Mouse (Mus musculus): Measurements from ENCODE around the gene Trim68. TPM values are rescaled to one million over a fixed set of nuclear protein-coding genes. Genes with fewer than 3 reads are reported as not detected.
"Not testable (repeated sequence)": the region's sequence is repeated elsewhere in the genome, so short reads cannot be mapped to it uniquely, and the experiment has no call there.

Trim68 gene
- polyA plus RNA-seq, 1 experiment from 2014 or later, result 5.2 TPM

DNA sequence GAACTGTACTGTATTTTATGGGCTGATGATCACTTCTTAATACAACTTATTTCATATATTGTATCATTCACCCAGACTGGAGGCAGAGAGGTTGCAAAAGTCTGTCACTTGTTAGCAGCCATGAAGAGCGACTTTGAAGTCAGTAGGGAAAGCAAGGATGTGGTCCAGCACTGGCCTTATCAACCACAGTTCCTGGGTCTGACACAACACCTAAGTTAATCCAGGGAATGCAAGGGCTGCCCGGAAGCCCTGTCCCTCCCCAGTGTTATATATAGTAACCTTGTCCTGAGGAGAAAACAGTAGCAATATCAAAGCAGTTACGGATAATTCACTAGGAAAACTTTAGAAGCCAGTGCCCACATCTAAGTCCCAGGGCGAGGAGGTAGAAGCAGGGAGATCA is 42.2 kb downstream of the Trim68 start:
- H3K27me3 ChIP-seq; H3K4me2 ChIP-seq; H3K36me3 ChIP-seq (ENCODE audit: poor library complexity, severe bottlenecking); H3K4me3 ChIP-seq; H3K9me3 ChIP-seq (replicated peaks); H3K4me1 ChIP-seq; H3K9ac ChIP-seq; H3K27ac ChIP-seq; ATAC-seq: not testable (repeated sequence)
- WGBS, result 90% methylated on average over 4 of the region's 4 CpGs

GRCm38 (mm10) chr7:102638132-102638531 is 49.0 kb downstream of the Trim68 start, which contains the start of gene Olfr554:
Olfr554 (plus strand) TSS chr7:102638432.
- H3K4me3 ChIP-seq, result no peak within 1 kb of the TSS
- H3K9me3 ChIP-seq (replicated peaks), result no peaks in the 10 kb centered on the region
- ATAC-seq, result no peak
- no peak within 1 kb of the TSS for H3K27ac ChIP-seq
- H3K9ac ChIP-seq, result no peak within 1 kb of the TSS
- no peak within 1 kb of the TSS for H3K4me2 ChIP-seq
- H3K36me3 ChIP-seq (ENCODE audit: poor library complexity, severe bottlenecking), result no peaks in the 10 kb centered on the region
- 83% methylated on average over 1 of the region's 1 CpGs for WGBS
- no peaks in the 10 kb centered on the region for H3K4me1 ChIP-seq
- no peaks in the 10 kb centered on the region for H3K27me3 ChIP-seq

DNA sequence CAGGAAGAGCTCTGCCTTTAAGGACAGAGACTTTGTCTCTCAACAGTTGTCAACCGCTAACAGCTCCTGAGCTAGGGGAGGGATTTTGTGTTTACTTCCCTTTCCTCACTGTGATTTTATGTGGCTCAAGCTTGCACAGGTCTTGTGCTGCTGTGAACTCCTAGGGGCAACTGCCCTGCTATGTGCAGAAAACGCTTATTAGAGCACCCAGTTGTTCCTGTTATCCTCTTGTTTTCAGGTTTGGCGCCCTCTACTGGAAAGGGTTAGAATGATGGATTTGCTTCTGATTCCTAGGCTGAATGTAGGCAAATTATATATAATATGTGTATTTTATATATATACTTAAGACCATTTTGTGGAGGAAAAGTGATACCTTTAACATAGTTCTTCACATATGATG is 50.5 kb downstream of the Trim68 start:
- Histone ChIP-seq H3K4me2 (no peak overlapping the region), H3K36me3 (ENCODE audit: poor library complexity, severe bottlenecking) (no peaks in the 10 kb centered on the region), H3K27me3 (no peaks in the 10 kb centered on the region), H3K4me3 (no peak overlapping the region), H3K9ac (no peak overlapping the region), H3K27ac (no peak overlapping the region), H3K4me1 (no peaks in the 10 kb centered on the region), H3K9me3 (replicated peaks) (no peaks in the 10 kb centered on the region)
- no peak for ATAC-seq
- 32% methylated on average over 3 of the region's 3 CpGs for WGBS

Other genes with a start within 250 kb of the Trim68 start
- 151 and 171 TPM in 2 replicates for gene Rrm1, start 245.6 kb downstream of the Trim68 start, polyA plus RNA-seq (2015; fragmentation: Nextera tagmentation; extraction: Ambion mirVana)
- 0.82 and 0.89 TPM in 2 replicates for gene Olfr543, start 205.6 kb downstream of the Trim68 start, polyA plus RNA-seq (2015; fragmentation: Nextera tagmentation; extraction: Ambion mirVana)
- 0.16 and 0.30 TPM in 2 replicates for gene Olfr544, start 199.0 kb downstream of the Trim68 start, polyA plus RNA-seq (2015; fragmentation: Nextera tagmentation; extraction: Ambion mirVana)
- gene Olfr545, start 187.8 kb downstream of the Trim68 start, polyA plus RNA-seq (2015; fragmentation: Nextera tagmentation; extraction: Ambion mirVana), result 0.21 and 0.30 TPM in 2 replicates
- gene Olfr547, start 152.6 kb downstream of the Trim68 start, polyA plus RNA-seq (2015; fragmentation: Nextera tagmentation; extraction: Ambion mirVana), result not detected in 2 replicates
- not detected in 2 replicates for gene Olfr548-ps1, start 146.4 kb downstream of the Trim68 start, polyA plus RNA-seq (2015; fragmentation: Nextera tagmentation; extraction: Ambion mirVana)
- not detected in 2 replicates for gene Olfr549, start 137.5 kb downstream of the Trim68 start, polyA plus RNA-seq (2015; fragmentation: Nextera tagmentation; extraction: Ambion mirVana)
- 0.09 TPM in 1 of 2 replicates, not detected in the other for gene Trim21, start 121.8 kb downstream of the Trim68 start, polyA plus RNA-seq (2015; fragmentation: Nextera tagmentation; extraction: Ambion mirVana)
- gene Olfr550, start 115.9 kb downstream of the Trim68 start, polyA plus RNA-seq (2015; fragmentation: Nextera tagmentation; extraction: Ambion mirVana), result not detected in 2 replicates
- not detected in 2 replicates for gene Olfr551, start 95.4 kb downstream of the Trim68 start, polyA plus RNA-seq (2015; fragmentation: Nextera tagmentation; extraction: Ambion mirVana)
- gene Olfr552, start 89.6 kb downstream of the Trim68 start, polyA plus RNA-seq (2015; fragmentation: Nextera tagmentation; extraction: Ambion mirVana), result not detected in 2 replicates
- gene Olfr553, start 69.1 kb downstream of the Trim68 start, polyA plus RNA-seq (2015; fragmentation: Nextera tagmentation; extraction: Ambion mirVana), result not detected in 2 replicates
- gene Olfr554, start 48.9 kb downstream of the Trim68 start, polyA plus RNA-seq (2015; fragmentation: Nextera tagmentation; extraction: Ambion mirVana), result not detected in 2 replicates
- gene Olfr555, start 28.5 kb downstream of the Trim68 start, polyA plus RNA-seq (2015; fragmentation: Nextera tagmentation; extraction: Ambion mirVana), result not detected in 2 replicates
- gene Olfr556, start 22.4 kb downstream of the Trim68 start, polyA plus RNA-seq (2015; fragmentation: Nextera tagmentation; extraction: Ambion mirVana), result not detected in 2 replicates
- not detected in 2 replicates for gene Olfr557, start 8.6 kb upstream of the Trim68 start, polyA plus RNA-seq (2015; fragmentation: Nextera tagmentation; extraction: Ambion mirVana)
- gene Olfr558, start 14.9 kb upstream of the Trim68 start, polyA plus RNA-seq (2015; fragmentation: Nextera tagmentation; extraction: Ambion mirVana), result not detected in 2 replicates
- gene Olfr33, start 31.7 kb upstream of the Trim68 start, polyA plus RNA-seq (2015; fragmentation: Nextera tagmentation; extraction: Ambion mirVana), result not detected in 2 replicates
- gene Olfr559, start 40.2 kb upstream of the Trim68 start, polyA plus RNA-seq (2015; fragmentation: Nextera tagmentation; extraction: Ambion mirVana), result not detected in 2 replicates
- gene Olfr560, start 72.0 kb upstream of the Trim68 start, polyA plus RNA-seq (2015; fragmentation: Nextera tagmentation; extraction: Ambion mirVana), result not detected in 2 replicates
- not detected in 2 replicates for gene Olfr78, start 72.1 kb upstream of the Trim68 start, polyA plus RNA-seq (2015; fragmentation: Nextera tagmentation; extraction: Ambion mirVana)
- gene Olfr561, start 83.9 kb upstream of the Trim68 start, polyA plus RNA-seq (2015; fragmentation: Nextera tagmentation; extraction: Ambion mirVana), result not detected in 2 replicates
- gene Olfr564, start 116.2 kb upstream of the Trim68 start, polyA plus RNA-seq (2015; fragmentation: Nextera tagmentation; extraction: Ambion mirVana), result not detected in 2 replicates
- not detected in 2 replicates for gene Olfr566, start 171.4 kb upstream of the Trim68 start, polyA plus RNA-seq (2015; fragmentation: Nextera tagmentation; extraction: Ambion mirVana)
- not detected in 2 replicates for gene Olfr568, start 189.8 kb upstream of the Trim68 start, polyA plus RNA-seq (2015; fragmentation: Nextera tagmentation; extraction: Ambion mirVana)
- not detected in 2 replicates for gene Olfr569, start 203.6 kb upstream of the Trim68 start, polyA plus RNA-seq (2015; fragmentation: Nextera tagmentation; extraction: Ambion mirVana)
- gene Olfr570, start 207.2 kb upstream of the Trim68 start, polyA plus RNA-seq (2015; fragmentation: Nextera tagmentation; extraction: Ambion mirVana), result not detected in 2 replicates
- not detected in 2 replicates for gene Olfr571, start 230.2 kb upstream of the Trim68 start, polyA plus RNA-seq (2015; fragmentation: Nextera tagmentation; extraction: Ambion mirVana)
- not detected in 2 replicates for gene Olfr572, start 237.1 kb upstream of the Trim68 start, polyA plus RNA-seq (2015; fragmentation: Nextera tagmentation; extraction: Ambion mirVana)